Mouse (Mus musculus) ES-Bruce4 (cell line): Measurements from ENCODE around the gene Polr2b. TPM values are rescaled to one million over a fixed set of nuclear protein-coding genes. Genes with fewer than 3 reads are reported as not detected.

Experiments
- H3K27ac ChIP-seq: 2 replicates; pipeline ENCODE4 v1.5.1; 2012; ENCODE audit warnings: low read length, inconsistent platforms; ENCODE audit not compliant: insufficient read depth
- H3K27me3 ChIP-seq: 2 replicates; pipeline ENCODE4 v1.6.1; 2012; ENCODE audit warnings: mild to moderate bottlenecking, low read length, inconsistent platforms; ENCODE audit not compliant: control insufficient read depth, poor library complexity, insufficient read depth, severe bottlenecking
- H3K36me3 ChIP-seq: 2 replicates; pipeline ENCODE4 v1.6.1; 2012; ENCODE audit warnings: inconsistent platforms, mild to moderate bottlenecking, low read length, moderate library complexity; ENCODE audit not compliant: control insufficient read depth, poor library complexity, insufficient read depth, severe bottlenecking
- H3K4me1 ChIP-seq: one replicate; pipeline ENCODE4 v1.8.1; 2011; ENCODE audit warnings: low read length; ENCODE audit not compliant: control insufficient read depth, insufficient read depth
- H3K4me3 ChIP-seq: 2 replicates; pipeline ENCODE4 v1.5.1; 2011; ENCODE audit warnings: low read depth, mild to moderate bottlenecking, low read length
- H3K9ac ChIP-seq: 2 replicates; pipeline ENCODE4 v1.6.1; 2012; ENCODE audit warnings: low read depth, mild to moderate bottlenecking, inconsistent platforms; ENCODE audit not compliant: poor library complexity, severe bottlenecking
- H3K9me3 ChIP-seq: replicated peaks from 2 replicates; pipeline ENCODE4 v1.6.1; 2012; ENCODE audit warnings: mild to moderate bottlenecking, low read length, inconsistent platforms; ENCODE audit not compliant: control insufficient read depth, poor library complexity, insufficient read depth, severe bottlenecking
- CTCF ChIP-seq: IDR thresholded peaks from one replicate; pipeline ENCODE4 v1.8.1; 2011; ENCODE audit warnings: low read depth, low read length
- EP300 ChIP-seq: IDR thresholded peaks from 2 replicates; pipeline ENCODE4 v1.6.1; 2011; ENCODE audit warnings: low read depth, low read length; ENCODE audit not compliant: insufficient read depth
- POLR2A ChIP-seq: IDR thresholded peaks from one replicate; pipeline ENCODE4 v1.8.1; 2011; ENCODE audit warnings: low read length; ENCODE audit not compliant: insufficient read depth
- polyA plus RNA-seq: library from polyadenylated mRNA; stranded (reverse); fragments of >200 nt; gene quantifications from 2 replicates; pipeline ENCODE4 v1.2.4, GENCODE M21; 2011; ENCODE audit warnings: low read depth; ENCODE audit not compliant: missing spikeins, insufficient read depth, insufficient read length

The Polr2b gene
- polyA plus RNA-seq, 1 experiment, result 238 TPM

- no peak overlapping the region for H3K27ac ChIP-seq
- no peaks in the 10 kb centered on the region for H3K27me3 ChIP-seq
- TF ChIP-seq POLR2A (no peak), EP300 (no peak), CTCF (no peak)
- H3K9me3 ChIP-seq, result no peaks in the 10 kb centered on the region; the same call in 1 of the 2 replicates
- H3K4me1 ChIP-seq, result no peaks in the 10 kb centered on the region
- no peak overlapping the region for H3K4me3 ChIP-seq
- no peak overlapping the region for H3K9ac ChIP-seq
- H3K36me3 ChIP-seq, result no peaks in the 10 kb centered on the region
Observed at GRCm38 (mm10) chr5:77388359-77388758, 78.4 kb downstream of the Polr2b start.

- Histone ChIP-seq H3K9ac (no peak overlapping the region), H3K27me3 (no peaks in the 10 kb centered on the region), H3K27ac (no peak overlapping the region), H3K4me1 (no peaks in the 10 kb centered on the region), H3K36me3 (no peaks in the 10 kb centered on the region), H3K4me3 (no peak overlapping the region), H3K9me3 (no peaks in the 10 kb centered on the region; the same call in 1 of the 2 replicates)
- TF ChIP-seq POLR2A, result no peak
- TF ChIP-seq CTCF, result no peak
- no peak for TF ChIP-seq EP300
Observed at GRCm38 (mm10) chr5:77390272-77390671, 80.3 kb downstream of the Polr2b start.

- Histone ChIP-seq H3K9ac (no peak overlapping the region), H3K27me3 (no peaks in the 10 kb centered on the region), H3K4me3 (no peak overlapping the region), H3K36me3 (no peaks in the 10 kb centered on the region), H3K27ac (no peak overlapping the region), H3K9me3 (no peaks in the 10 kb centered on the region; the same call in 1 of the 2 replicates), H3K4me1 (no peaks in the 10 kb centered on the region)
- TF ChIP-seq CTCF, result no peak
- no peak for TF ChIP-seq POLR2A
- no peak for TF ChIP-seq EP300
Observed at GRCm38 (mm10) chr5:77393094-77393619, 83.2 kb downstream of the Polr2b start.

GRCm38 (mm10) chr5:77393990-77394618, 84.2 kb downstream of the Polr2b start:
- H3K27ac ChIP-seq, result no peak overlapping the region
- H3K27me3 ChIP-seq, result no peaks in the 10 kb centered on the region
- H3K9me3 ChIP-seq, result no peaks in the 10 kb centered on the region; the same call in 1 of the 2 replicates
- TF ChIP-seq EP300 (no peak), CTCF (no peak), POLR2A (no peak)
- H3K9ac ChIP-seq, result no peak overlapping the region
- H3K4me3 ChIP-seq, result no peak overlapping the region
- no peaks in the 10 kb centered on the region for H3K4me1 ChIP-seq
- H3K36me3 ChIP-seq, result no peaks in the 10 kb centered on the region

GRCm38 (mm10) chr5:77398285-77399057, 88.5 kb downstream of the Polr2b start:
- Histone ChIP-seq H3K27ac (no peak overlapping the region), H3K4me3 (no peak overlapping the region), H3K4me1 (no peaks in the 10 kb centered on the region), H3K36me3 (no peaks in the 10 kb centered on the region), H3K27me3 (no peaks in the 10 kb centered on the region), H3K9me3 (no peaks in the 10 kb centered on the region), H3K9ac (no peak overlapping the region)
- TF ChIP-seq CTCF, result no peak
- no peak for TF ChIP-seq EP300
- TF ChIP-seq POLR2A, result no peak

Other genes with a start within 250 kb of the Polr2b start
- gene Hopx, start 195.0 kb upstream of the Polr2b start, polyA plus RNA-seq, result 8.9 and 9.5 TPM in 2 replicates
- not detected in 2 replicates for gene Spink2, start 98.7 kb upstream of the Polr2b start, polyA plus RNA-seq
- gene Rest, start 44.7 kb upstream of the Polr2b start, polyA plus RNA-seq, result 106 and 115 TPM in 2 replicates
- gene Noa1, start 63 bp upstream of the Polr2b start, polyA plus RNA-seq, result 17.0 and 22.5 TPM in 2 replicates
- 3.6 and 4.8 TPM in 2 replicates for gene Igfbp7, start 97.9 kb downstream of the Polr2b start, polyA plus RNA-seq